Mouse (Mus musculus) myocyte (in vitro differentiated cells): Measurements from ENCODE around the gene Dner.

Experiments used
- CEBPB ChIP-seq: IDR thresholded peaks from 2 replicates; pipeline ENCODE4 v1.6.1; 2011; ENCODE audit warnings: mild to moderate bottlenecking, moderate library complexity; ENCODE audit not compliant: poor library complexity, insufficient read depth, severe bottlenecking
- E2F4 ChIP-seq: IDR thresholded peaks from one replicate; pipeline ENCODE4 v1.6.1; 2011; ENCODE audit warnings: mild to moderate bottlenecking, control low read depth, moderate library complexity; ENCODE audit not compliant: insufficient read depth
- MAX ChIP-seq: IDR thresholded peaks from one replicate; pipeline ENCODE4 v1.6.1; 2011; ENCODE audit warnings: low read depth, mild to moderate bottlenecking, control low read depth
- MYOD1 ChIP-seq, 3 experiments: IDR thresholded peaks; one replicate each; pipeline ENCODE4 v1.6.1; 2011; ENCODE audit warnings: control low read depth in 2 of 3, low read depth in 2 of 3, mild to moderate bottlenecking in 2 of 3, moderate library complexity in 1 of 3; ENCODE audit not compliant: insufficient read length in 2 of 3, control insufficient read depth in 1 of 3
- MYOG ChIP-seq, 3 experiments: IDR thresholded peaks; one replicate each; pipeline ENCODE4 v1.6.1; 2011; ENCODE audit warnings: control low read depth in 2 of 3, low read depth in 2 of 3, mild to moderate bottlenecking in 2 of 3; ENCODE audit not compliant: insufficient read length in 2 of 3, control insufficient read depth in 1 of 3, insufficient read depth in 1 of 3
- POLR2A ChIP-seq: IDR thresholded peaks from one replicate; pipeline ENCODE4 v1.6.1; 2011; ENCODE audit warnings: low read depth, mild to moderate bottlenecking, control low read depth, moderate library complexity; ENCODE audit not compliant: insufficient read length
- POLR2AphosphoS2 ChIP-seq: IDR thresholded peaks from one replicate; pipeline ENCODE4 v1.6.1; 2011; ENCODE audit warnings: low read depth, control low read depth; ENCODE audit not compliant: insufficient read length
- SRF ChIP-seq: IDR thresholded peaks from one replicate; pipeline ENCODE4 v1.6.1; 2011; ENCODE audit warnings: low read depth; ENCODE audit not compliant: control insufficient read depth, insufficient read length
- TCF12 ChIP-seq: IDR thresholded peaks from one replicate; pipeline ENCODE4 v1.6.1; 2011; ENCODE audit warnings: mild to moderate bottlenecking, control low read depth; ENCODE audit not compliant: poor library complexity, insufficient read depth, severe bottlenecking
- TCF3 ChIP-seq: IDR thresholded peaks from one replicate; pipeline ENCODE4 v1.6.1; 2011; ENCODE audit warnings: low read depth, control low read depth; ENCODE audit not compliant: insufficient read length
- USF1 ChIP-seq: IDR thresholded peaks from one replicate; pipeline ENCODE4 v1.6.1; 2011; ENCODE audit warnings: low read depth, mild to moderate bottlenecking, control low read depth, moderate library complexity

DNA sequence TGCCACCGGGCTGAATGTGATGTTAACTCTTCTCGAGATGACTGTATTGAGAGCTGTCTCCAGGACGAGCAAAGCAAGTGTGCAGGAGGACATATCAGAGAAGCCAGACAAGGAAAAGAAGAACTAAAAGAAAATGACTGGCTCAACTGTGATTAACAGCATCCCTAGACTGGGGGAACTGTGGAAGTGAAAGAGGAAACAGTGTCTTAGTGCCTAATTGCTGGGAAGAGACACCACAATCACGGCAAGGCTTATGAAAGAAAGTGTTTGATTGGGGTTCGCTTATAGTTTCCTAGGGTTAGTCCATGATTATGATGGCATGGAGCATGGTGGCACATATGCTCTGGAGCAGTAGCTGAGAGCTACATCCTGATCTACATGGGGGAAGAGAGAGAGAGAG lies 269.3 kb downstream of the Dner start:
- TF ChIP-seq E2F4, result no peak
- TF ChIP-seq TCF12, result no peak
- no peak for TF ChIP-seq POLR2A
- TF ChIP-seq POLR2AphosphoS2, result no peak
- no peak for TF ChIP-seq USF1
- no peak for TF ChIP-seq CEBPB
- no peak for TF ChIP-seq MAX
- no peak for TF ChIP-seq TCF3
- TF ChIP-seq MYOG (IDR thresholded peaks at IDR 0.05; ENCODE audit: control insufficient read depth in 1 of 3, insufficient read depth in 1 of 3, insufficient read length in 2 of 3, low read depth in 2 of 3), result no peak
- TF ChIP-seq MYOD1 (IDR thresholded peaks at IDR 0.05; ENCODE audit: control insufficient read depth in 1 of 3, insufficient read length in 2 of 3, low read depth in 2 of 3), result no peak
- TF ChIP-seq SRF, result no peak
